Mouse (Mus musculus) bone marrow, adult 2 months (tissue): ENCODE measurements around the gene Kcne1.

Experiments used
- CTCF ChIP-seq: fragments of 200-500 bp; IDR thresholded peaks from 2 replicates; pipeline ENCODE4 v1.5.1; 2011; ENCODE audit warnings: low read length, control low read depth; ENCODE audit not compliant: control insufficient read depth, insufficient read depth
- POLR2A ChIP-seq: fragments of 200-500 bp; IDR thresholded peaks from 2 replicates; pipeline ENCODE4 v1.6.1; 2011; ENCODE audit warnings: low read depth, mild to moderate bottlenecking, control low read depth, low read length, borderline replicate concordance; ENCODE audit not compliant: control insufficient read depth

- TF ChIP-seq POLR2A (no peak), CTCF (no peak)
Observed at GRCm38 (mm10) chr16:92397745-92398573, 38.7 kb upstream of the Kcne1 start.
